Mouse (Mus musculus) heart, embryonic 13.5 days (tissue): ENCODE data around the gene Ap1s2. TPM values are rescaled to one million over a fixed set of nuclear protein-coding genes. Genes with fewer than 3 reads are reported as not detected.
A peak's percentile ranks its signal among the peaks of the same experiment; 100 is the strongest.

ENCODE experiments used
- ATAC-seq: fragments of 200-750 bp; cut with Nextera tagmentation; 2 replicates; pipeline ENCODE4 v1.8.0; 2017; ENCODE audit warnings: moderate TSS enrichment; ENCODE audit not compliant: insufficient number of reproducible peaks, low FRiP score, low TSS enrichment; ENCODE audit errors: extremely low read depth
- H3K27ac ChIP-seq: fragments of 300-500 bp; sonication (generic); replicated peaks from 2 replicates; pipeline ENCODE4 v1.5.1; 2015; ENCODE audit warnings: moderate library complexity, mild to moderate bottlenecking, inconsistent platforms
- H3K27me3 ChIP-seq: fragments of 300-500 bp; sonication (generic); replicated peaks from 2 replicates; pipeline ENCODE4 v1.6.1; 2015; ENCODE audit warnings: mild to moderate bottlenecking, inconsistent platforms
- H3K36me3 ChIP-seq: fragments of 300-500 bp; sonication (generic); 2 replicates; pipeline ENCODE4 v1.6.1; 2015; ENCODE audit warnings: mild to moderate bottlenecking, inconsistent platforms
- H3K4me1 ChIP-seq: fragments of 300-500 bp; sonication (generic); 2 replicates; pipeline ENCODE4 v1.6.1; 2015; ENCODE audit warnings: inconsistent platforms
- H3K4me2 ChIP-seq: fragments of 300-500 bp; sonication (generic); 2 replicates; pipeline ENCODE4 v1.6.1; 2015; ENCODE audit warnings: inconsistent platforms, mild to moderate bottlenecking, moderate library complexity
- H3K4me3 ChIP-seq: fragments of 300-500 bp; sonication (generic); 2 replicates; pipeline ENCODE4 v1.5.1; 2015; ENCODE audit warnings: moderate library complexity, mild to moderate bottlenecking, inconsistent platforms
- H3K9ac ChIP-seq: fragments of 300-500 bp; sonication (generic); 2 replicates; pipeline ENCODE4 v1.6.1; 2015; ENCODE audit warnings: inconsistent platforms, mild to moderate bottlenecking, moderate library complexity
- H3K9me3 ChIP-seq: fragments of 300-500 bp; sonication (generic); 2 replicates; pipeline ENCODE4 v1.6.1; 2016; ENCODE audit warnings: inconsistent platforms
- WGBS: fragments of 180-500 bp; shearing (Covaris S2); methylation state at CpG from one replicate; pipeline ENCODE4 v1.1.7; 2015; ENCODE audit warnings: mixed read lengths; 5-methylcytosine and 5-hydroxymethylcytosine counted together
- polyA plus RNA-seq: library from polyadenylated mRNA; unstranded; fragments of >200 nt; fragmentation: Nextera tagmentation; extraction: Ambion mirVana; gene quantifications from 2 replicates; pipeline ENCODE4 v1.2.1, GENCODE M21; 2015

Ap1s2 gene
- polyA plus RNA-seq, 1 experiment from 2014 or later = 17.7 TPM

- H3K27ac ChIP-seq = peak overlapping the region; percentile 85
- H3K27me3 ChIP-seq = 0 out of 2 replicates have a peak, but pooled peaks cover 3% of the 10 kb centered on the region
- no peak for ATAC-seq
- H3K36me3 ChIP-seq = no peaks in the 10 kb centered on the region
- peak overlapping the region; percentile 73 for H3K4me3 ChIP-seq
- WGBS = 20% methylated on average over 8 of the region's 8 CpGs
- no peaks in the 10 kb centered on the region for H3K9me3 ChIP-seq
- H3K9ac ChIP-seq = peak overlapping the region; percentile 81
- no peaks in the 10 kb centered on the region for H3K4me1 ChIP-seq
- H3K4me2 ChIP-seq = peak overlapping the region; percentile 67
Observed at GRCm38 (mm10) chrX:163908003-163908336, 847 bp upstream of the Ap1s2 start.

- Histone ChIP-seq H3K4me1 (no peaks in the 10 kb centered on the region), H3K4me2 (peak overlapping the region; percentile 69), H3K27me3 (0 out of 2 replicates have a peak, but pooled peaks cover 3% of the 10 kb centered on the region), H3K4me3 (peak overlapping the region; percentile 73), H3K36me3 (no peaks in the 10 kb centered on the region), H3K27ac (peak overlapping the region; percentile 77), H3K9ac (peak overlapping the region; percentile 82), H3K9me3 (no peaks in the 10 kb centered on the region)
- WGBS = 11% methylated on average over 22 of the region's 34 CpGs
- ATAC-seq = peak; percentile 21; the same call in 1 of the 2 replicates
Observed at GRCm38 (mm10) chrX:163909381-163909780, 564 bp downstream of the Ap1s2 start.

GRCm38 (mm10) chrX:163912791-163913190, 4.0 kb downstream of the Ap1s2 start:
- Histone ChIP-seq H3K4me1 (no peaks in the 10 kb centered on the region), H3K27me3 (0 out of 2 replicates have a peak, but pooled peaks cover 3% of the 10 kb centered on the region), H3K27ac (no peak overlapping the region), H3K36me3 (no peaks in the 10 kb centered on the region), H3K9me3 (no peaks in the 10 kb centered on the region), H3K4me3 (no peak overlapping the region), H3K9ac (no peak overlapping the region), H3K4me2 (no peak overlapping the region)
- no peak for ATAC-seq

GRCm38 (mm10) chrX:163929550-163929949, 20.7 kb downstream of the Ap1s2 start:
- Histone ChIP-seq H3K4me2 (no peak overlapping the region), H3K27me3 (no peaks in the 10 kb centered on the region), H3K4me1 (no peaks in the 10 kb centered on the region), H3K9ac (no peak overlapping the region), H3K4me3 (no peak overlapping the region), H3K9me3 (no peaks in the 10 kb centered on the region), H3K27ac (no peak overlapping the region), H3K36me3 (no peaks in the 10 kb centered on the region)
- ATAC-seq = no peak

GRCm38 (mm10) chrX:163934731-163935130, 25.9 kb downstream of the Ap1s2 start:
- Histone ChIP-seq H3K27me3 (no peaks in the 10 kb centered on the region), H3K4me3 (no peak overlapping the region), H3K9ac (no peak overlapping the region), H3K36me3 (peaks cover 30% of the 10 kb centered on the region), H3K9me3 (no peaks in the 10 kb centered on the region), H3K4me1 (no peaks in the 10 kb centered on the region), H3K27ac (no peak overlapping the region), H3K4me2 (no peak overlapping the region)
- 74% methylated on average over 8 of the region's 8 CpGs for WGBS
- no peak for ATAC-seq

- Histone ChIP-seq H3K9ac (no peak overlapping the region), H3K4me2 (no peak overlapping the region), H3K4me1 (no peaks in the 10 kb centered on the region), H3K27ac (no peak overlapping the region), H3K4me3 (no peak overlapping the region), H3K27me3 (no peaks in the 10 kb centered on the region), H3K9me3 (no peaks in the 10 kb centered on the region), H3K36me3 (peaks cover 61% of the 10 kb centered on the region)
- 81% methylated on average over 6 of the region's 6 CpGs for WGBS
- no peak for ATAC-seq
Observed at GRCm38 (mm10) chrX:163938587-163938986, 29.8 kb downstream of the Ap1s2 start.

GRCm38 (mm10) chrX:163944381-163944780, 35.6 kb downstream of the Ap1s2 start:
- Histone ChIP-seq H3K4me2 (no peak overlapping the region), H3K4me3 (no peak overlapping the region), H3K9me3 (no peaks in the 10 kb centered on the region), H3K27me3 (no peaks in the 10 kb centered on the region), H3K4me1 (no peaks in the 10 kb centered on the region), H3K9ac (no peak overlapping the region), H3K27ac (no peak overlapping the region), H3K36me3 (peaks cover 79% of the 10 kb centered on the region)
- WGBS = 90% methylated on average over 3 of the region's 3 CpGs
- no peak for ATAC-seq

GRCm38 (mm10) chrX:163951618-163952017, 42.8 kb downstream of the Ap1s2 start:
- Histone ChIP-seq H3K4me3 (no peak overlapping the region), H3K27me3 (no peaks in the 10 kb centered on the region), H3K36me3 (peaks cover 77% of the 10 kb centered on the region), H3K27ac (no peak overlapping the region), H3K4me2 (no peak overlapping the region), H3K4me1 (0 out of 2 replicates have a peak, but pooled peaks cover under 1% of the 10 kb centered on the region), H3K9ac (no peak overlapping the region), H3K9me3 (no peaks in the 10 kb centered on the region)
- no peak for ATAC-seq
- 57% methylated on average over 1 of the region's 1 CpGs for WGBS

GRCm38 (mm10) chrX:163957381-163957780, 48.6 kb downstream of the Ap1s2 start:
- no peak for ATAC-seq
- Histone ChIP-seq H3K36me3 (peaks cover 33% of the 10 kb centered on the region), H3K9ac (peak overlapping the region; percentile 88), H3K27ac (peak overlapping the region; percentile 98), H3K9me3 (no peaks in the 10 kb centered on the region), H3K4me2 (peak overlapping the region; percentile 72), H3K4me1 (peaks cover 11% of the 10 kb centered on the region), H3K27me3 (no peaks in the 10 kb centered on the region), H3K4me3 (peak overlapping the region; percentile 73)
- 27% methylated on average over 12 of the region's 12 CpGs for WGBS

- peak overlapping the region; percentile 72 for H3K4me2 ChIP-seq
- no peaks in the 10 kb centered on the region for H3K27me3 ChIP-seq
- WGBS = 15% methylated on average over 47 of the region's 67 CpGs
- H3K9me3 ChIP-seq = no peaks in the 10 kb centered on the region
- peak overlapping the region; percentile 88 for H3K9ac ChIP-seq
- ATAC-seq = peak; percentile 87
- H3K36me3 ChIP-seq = peaks cover 29% of the 10 kb centered on the region
- H3K4me1 ChIP-seq = peaks cover 11% of the 10 kb centered on the region
- peak overlapping the region; percentile 73 for H3K4me3 ChIP-seq
- peak overlapping the region; percentile 98 for H3K27ac ChIP-seq
Observed at GRCm38 (mm10) chrX:163957803-163958466, 49.1 kb downstream of the Ap1s2 start.

- peak; percentile 86 for ATAC-seq
- WGBS = 10% methylated on average over 28 of the region's 29 CpGs
Observed at GRCm38 (mm10) chrX:163958467-163958875, 49.7 kb downstream of the Ap1s2 start, which contains the start of gene Zrsr2. TSS of gene Zrsr2 (minus strand) at chrX:163958661.

GRCm38 (mm10) chrX:163981092-163981491, 72.3 kb downstream of the Ap1s2 start:
- ATAC-seq = no peak
- Histone ChIP-seq H3K27me3 (0 out of 2 replicates have a peak, but pooled peaks cover 3% of the 10 kb centered on the region), H3K4me1 (no peaks in the 10 kb centered on the region), H3K4me2 (no peak overlapping the region), H3K4me3 (no peak overlapping the region), H3K27ac (no peak overlapping the region), H3K36me3 (no peaks in the 10 kb centered on the region), H3K9me3 (no peaks in the 10 kb centered on the region), H3K9ac (no peak overlapping the region)
- 85% methylated on average over 1 of the region's 1 CpGs for WGBS

More at GRCm38 (mm10) chrX:163958467-163958875, 49.7 kb downstream of the Ap1s2 start, which contains the start of gene Zrsr2:
- Histone ChIP-seq H3K27me3 (no peaks in the 10 kb centered on the region), H3K4me3 (peak within 1 kb of the TSS; percentile 73), H3K36me3 (peaks cover 24% of the 10 kb centered on the region), H3K4me1 (peaks cover 11% of the 10 kb centered on the region), H3K9ac (peak within 1 kb of the TSS; percentile 88), H3K4me2 (peak within 1 kb of the TSS; percentile 72), H3K27ac (peak within 1 kb of the TSS; percentile 98), H3K9me3 (no peaks in the 10 kb centered on the region)
